Mouse (Mus musculus): ENCODE results near the gene Scarb1. TPM values are rescaled to one million over a fixed set of nuclear protein-coding genes. Genes with fewer than 3 reads are reported as not detected.

Gene Scarb1
- polyA plus RNA-seq, 1 experiment from 2014 or later = 17.6 TPM

GRCm38 (mm10) chr5:125267150-125267961 lies 73.5 kb downstream of the Scarb1 start:
- no peaks in the 10 kb centered on the region for H3K27me3 ChIP-seq (replicated peaks; ENCODE audit: control insufficient read depth, insufficient read depth, low read length)
- ATAC-seq (peak; percentile 21; the same call in 1 of the 2 replicates), DNase-seq (ENCODE audit: low spot score) (peak; percentile 66)
- peaks cover 14% of the 10 kb centered on the region for H3K4me1 ChIP-seq (ENCODE audit: control insufficient read depth, insufficient read depth, low read length)
- H3K4me3 ChIP-seq (ENCODE audit: low read depth, low read length) = no peak overlapping the region
- peak overlapping the region; percentile 77 for H3K27ac ChIP-seq (ENCODE audit: low read depth, low read length)
- H3K36me3 ChIP-seq (ENCODE audit: control insufficient read depth, insufficient read depth, low read length) = no peaks in the 10 kb centered on the region
- peak overlapping the region; percentile 18 for H3K4me2 ChIP-seq (ENCODE audit: low read length)
- 41% methylated on average over 35 of the region's 35 CpGs for WGBS
- no peaks in the 10 kb centered on the region for H3K9me3 ChIP-seq (replicated peaks; ENCODE audit: control insufficient read depth, low read length)
- no peak overlapping the region for H3K9ac ChIP-seq (ENCODE audit: low read length)

GRCm38 (mm10) chr5:125266128-125266527 lies 74.8 kb downstream of the Scarb1 start:
- Histone ChIP-seq H3K4me3 (ENCODE audit: low read depth, low read length) (no peak overlapping the region), H3K36me3 (ENCODE audit: control insufficient read depth, insufficient read depth, low read length) (no peaks in the 10 kb centered on the region), H3K9me3 (replicated peaks; ENCODE audit: control insufficient read depth, low read length) (no peaks in the 10 kb centered on the region), H3K9ac (ENCODE audit: low read length) (no peak overlapping the region), H3K27me3 (replicated peaks; ENCODE audit: control insufficient read depth, insufficient read depth, low read length) (no peaks in the 10 kb centered on the region), H3K4me1 (ENCODE audit: control insufficient read depth, insufficient read depth, low read length) (peaks cover 15% of the 10 kb centered on the region), H3K4me2 (ENCODE audit: low read length) (no peak overlapping the region), H3K27ac (ENCODE audit: low read depth, low read length) (no peak overlapping the region)
- ATAC-seq = no peak
- WGBS = 83% methylated on average over 9 of the region's 9 CpGs
- no peak for DNase-seq (ENCODE audit: low spot score)

GRCm38 (mm10) chr5:125264700-125265099 lies 76.2 kb downstream of the Scarb1 start:
- Histone ChIP-seq H3K27me3 (replicated peaks; ENCODE audit: control insufficient read depth, insufficient read depth, low read length) (no peaks in the 10 kb centered on the region), H3K27ac (ENCODE audit: low read depth, low read length) (peak overlapping the region; percentile 30; the same call in 1 of the 2 replicates), H3K4me3 (ENCODE audit: low read depth, low read length) (no peak overlapping the region), H3K9ac (ENCODE audit: low read length) (no peak overlapping the region; the same call in 1 of the 2 replicates), H3K36me3 (ENCODE audit: control insufficient read depth, insufficient read depth, low read length) (no peaks in the 10 kb centered on the region), H3K9me3 (replicated peaks; ENCODE audit: control insufficient read depth, low read length) (no peaks in the 10 kb centered on the region), H3K4me2 (ENCODE audit: low read length) (no peak overlapping the region), H3K4me1 (ENCODE audit: control insufficient read depth, insufficient read depth, low read length) (peaks cover 15% of the 10 kb centered on the region)
- WGBS = 45% methylated on average over 17 of the region's 17 CpGs
- no peak for ATAC-seq
- peak; percentile 58 for DNase-seq (ENCODE audit: low spot score)

- ATAC-seq (peak; percentile 80), DNase-seq (ENCODE audit: low spot score) (peak; percentile 86)
- H3K4me2 ChIP-seq (ENCODE audit: low read length) = no peak overlapping the region
- H3K27me3 ChIP-seq (replicated peaks; ENCODE audit: control insufficient read depth, insufficient read depth, low read length) = no peaks in the 10 kb centered on the region
- H3K9ac ChIP-seq (ENCODE audit: low read length) = no peak overlapping the region
- no peaks in the 10 kb centered on the region for H3K36me3 ChIP-seq (ENCODE audit: control insufficient read depth, insufficient read depth, low read length)
- no peaks in the 10 kb centered on the region for H3K9me3 ChIP-seq (replicated peaks; ENCODE audit: control insufficient read depth, low read length)
- WGBS = 32% methylated on average over 7 of the region's 7 CpGs
- H3K27ac ChIP-seq (ENCODE audit: low read depth, low read length) = peak overlapping the region; percentile 63; the same call in 1 of the 2 replicates
- H3K4me1 ChIP-seq (ENCODE audit: control insufficient read depth, insufficient read depth, low read length) = peaks cover 15% of the 10 kb centered on the region
- no peak overlapping the region for H3K4me3 ChIP-seq (ENCODE audit: low read depth, low read length)
Observed at GRCm38 (mm10) chr5:125262578-125262977, 78.3 kb downstream of the Scarb1 start.

GRCm38 (mm10) chr5:125253917-125254316 lies 87.0 kb downstream of the Scarb1 start:
- Histone ChIP-seq H3K9me3 (replicated peaks; ENCODE audit: control insufficient read depth, low read length) (no peaks in the 10 kb centered on the region), H3K4me2 (ENCODE audit: low read length) (no peak overlapping the region), H3K4me1 (ENCODE audit: control insufficient read depth, insufficient read depth, low read length) (no peaks in the 10 kb centered on the region), H3K27ac (ENCODE audit: low read depth, low read length) (no peak overlapping the region), H3K36me3 (ENCODE audit: control insufficient read depth, insufficient read depth, low read length) (no peaks in the 10 kb centered on the region), H3K9ac (ENCODE audit: low read length) (no peak overlapping the region), H3K27me3 (replicated peaks; ENCODE audit: control insufficient read depth, insufficient read depth, low read length) (no peaks in the 10 kb centered on the region), H3K4me3 (ENCODE audit: low read depth, low read length) (no peak overlapping the region)
- 63% methylated on average over 5 of the region's 5 CpGs for WGBS
- ATAC-seq (no peak), DNase-seq (ENCODE audit: low spot score) (no peak)

- no peak for ATAC-seq
Observed at GRCm38 (mm10) chr5:125253448-125253847, 87.4 kb downstream of the Scarb1 start.

GRCm38 (mm10) chr5:125252664-125253063 lies 88.2 kb downstream of the Scarb1 start:
- Histone ChIP-seq H3K9me3 (replicated peaks; ENCODE audit: control insufficient read depth, low read length) (no peaks in the 10 kb centered on the region), H3K4me1 (ENCODE audit: control insufficient read depth, insufficient read depth, low read length) (no peaks in the 10 kb centered on the region), H3K9ac (ENCODE audit: low read length) (no peak overlapping the region), H3K27ac (ENCODE audit: low read depth, low read length) (no peak overlapping the region), H3K36me3 (ENCODE audit: control insufficient read depth, insufficient read depth, low read length) (no peaks in the 10 kb centered on the region), H3K4me2 (ENCODE audit: low read length) (no peak overlapping the region), H3K4me3 (ENCODE audit: low read depth, low read length) (no peak overlapping the region), H3K27me3 (replicated peaks; ENCODE audit: control insufficient read depth, insufficient read depth, low read length) (no peaks in the 10 kb centered on the region)
- DNase-seq (ENCODE audit: low spot score) (no peak), ATAC-seq (no peak)
- 87% methylated on average over 8 of the region's 8 CpGs for WGBS

More at GRCm38 (mm10) chr5:125253448-125253847, 87.4 kb downstream of the Scarb1 start:
- no peak overlapping the region for H3K4me2 ChIP-seq (ENCODE audit: low read length)
- H3K9ac ChIP-seq (ENCODE audit: low read length) = no peak overlapping the region
- DNase-seq (ENCODE audit: low spot score) = no peak
- WGBS = 92% methylated on average over 3 of the region's 3 CpGs
- H3K4me3 ChIP-seq (ENCODE audit: low read depth, low read length) = no peak overlapping the region
- H3K27me3 ChIP-seq (replicated peaks; ENCODE audit: control insufficient read depth, insufficient read depth, low read length) = no peaks in the 10 kb centered on the region
- H3K4me1 ChIP-seq (ENCODE audit: control insufficient read depth, insufficient read depth, low read length) = no peaks in the 10 kb centered on the region
- H3K27ac ChIP-seq (ENCODE audit: low read depth, low read length) = no peak overlapping the region
- H3K9me3 ChIP-seq (replicated peaks; ENCODE audit: control insufficient read depth, low read length) = no peaks in the 10 kb centered on the region
- H3K36me3 ChIP-seq (ENCODE audit: control insufficient read depth, insufficient read depth, low read length) = no peaks in the 10 kb centered on the region

GRCm38 (mm10) chr5:125251885-125252615 lies 88.8 kb downstream of the Scarb1 start:
- no peaks in the 10 kb centered on the region for H3K4me1 ChIP-seq (ENCODE audit: control insufficient read depth, insufficient read depth, low read length)
- WGBS = 61% methylated on average over 15 of the region's 15 CpGs
- H3K27me3 ChIP-seq (replicated peaks; ENCODE audit: control insufficient read depth, insufficient read depth, low read length) = no peaks in the 10 kb centered on the region
- H3K4me2 ChIP-seq (ENCODE audit: low read length) = no peak overlapping the region
- H3K9ac ChIP-seq (ENCODE audit: low read length) = no peak overlapping the region
- ATAC-seq (no peak), DNase-seq (ENCODE audit: low spot score) (no peak)
- no peak overlapping the region for H3K4me3 ChIP-seq (ENCODE audit: low read depth, low read length)
- H3K36me3 ChIP-seq (ENCODE audit: control insufficient read depth, insufficient read depth, low read length) = no peaks in the 10 kb centered on the region
- 0 out of 2 replicates have a peak overlapping the region, but pooled peaks have one; percentile 7 for H3K27ac ChIP-seq (ENCODE audit: low read depth, low read length)
- H3K9me3 ChIP-seq (replicated peaks; ENCODE audit: control insufficient read depth, low read length) = no peaks in the 10 kb centered on the region

GRCm38 (mm10) chr5:125249187-125249586 lies 91.7 kb downstream of the Scarb1 start:
- H3K4me2 ChIP-seq (ENCODE audit: low read length) = no peak overlapping the region
- H3K27me3 ChIP-seq (replicated peaks; ENCODE audit: control insufficient read depth, insufficient read depth, low read length) = no peaks in the 10 kb centered on the region
- WGBS = 65% methylated on average over 6 of the region's 6 CpGs
- no peak overlapping the region for H3K9ac ChIP-seq (ENCODE audit: low read length)
- H3K4me3 ChIP-seq (ENCODE audit: low read depth, low read length) = no peak overlapping the region
- no peak for DNase-seq (ENCODE audit: low spot score)
- ATAC-seq = no peak
- H3K9me3 ChIP-seq (replicated peaks; ENCODE audit: control insufficient read depth, low read length) = no peaks in the 10 kb centered on the region
- H3K36me3 ChIP-seq (ENCODE audit: control insufficient read depth, insufficient read depth, low read length) = no peaks in the 10 kb centered on the region
- peaks cover 19% of the 10 kb centered on the region for H3K4me1 ChIP-seq (ENCODE audit: control insufficient read depth, insufficient read depth, low read length)
- H3K27ac ChIP-seq (ENCODE audit: low read depth, low read length) = no peak overlapping the region

Measured in forebrain, embryonic 14.5 days (tissue).